Mouse (Mus musculus) B cell, adult 62 days (primary cell): ENCODE data around the gene Helb. TPM values are rescaled to one million over a fixed set of nuclear protein-coding genes. Genes with fewer than 3 reads are reported as not detected.

Experiments used
- total RNA-seq: library from RNA; stranded (reverse); gene quantifications from 4 replicates; pipeline ENCODE4 v1.2.4, GENCODE M21; 2023

Helb gene
- 36.0 to 43.5 TPM (median 37.6 TPM) in 4 replicates for total RNA-seq

GRCm38 (mm10) chr10:120112507-120113396 is at the start of gene Helb:
TSS of gene Helb (minus strand) at chr10:120112987.

Other genes with a start within 250 kb of the Helb start
- gene Tmbim4, start 88.6 kb upstream of the Helb start, total RNA-seq: 266 to 328 TPM (median 281 TPM) in 4 replicates
- gene Irak3, start 89.1 kb upstream of the Helb start, total RNA-seq: 98.9 to 108 TPM (median 100 TPM) in 4 replicates
- 39.8 to 50.9 TPM (median 47.6 TPM) in 4 replicates for gene Llph, start 114.1 kb upstream of the Helb start, total RNA-seq